Mouse (Mus musculus) midbrain, embryonic 15.5 days (tissue): ENCODE results near the gene Clec2g. TPM values are rescaled to one million over a fixed set of nuclear protein-coding genes. Genes with fewer than 3 reads are reported as not detected.

ENCODE experiments used
- microRNA-seq: library from miRNA; unstranded; fragments of <30 nt; microRNA quantifications from one replicate; pipeline ENCODE4, GENCODE M21; 2016
- polyA plus RNA-seq: library from polyadenylated mRNA; unstranded; fragments of >200 nt; fragmentation: Nextera tagmentation; extraction: Ambion mirVana; gene quantifications from 2 replicates; pipeline ENCODE4 v1.2.1, GENCODE M21; 2015

Clec2g gene
- polyA plus RNA-seq, 1 experiment from 2014 or later: not detected

Small RNA genes lying within 50 kb of the gene (microRNA-seq; reads per million reads assigned to microRNA genes)
- gene Gm27336 (not detected), gene Mir7649 (not detected)

Other genes with a start within 250 kb of the Clec2g start
- gene Klrb1, start 211.3 kb upstream of the Clec2g start, polyA plus RNA-seq: 0.82 and 0.94 TPM in 2 replicates
- gene Klrb1c, start 145.2 kb upstream of the Clec2g start, polyA plus RNA-seq: 0.12 and 0.13 TPM in 2 replicates
- gene Gm44511, start 108.1 kb upstream of the Clec2g start, polyA plus RNA-seq: not detected in 2 replicates
- not detected in 2 replicates for gene Klrb1b, start 108.0 kb upstream of the Clec2g start, polyA plus RNA-seq
- 0.06 TPM in 1 of 2 replicates, not detected in the other for gene Clec2i, start 46.8 kb upstream of the Clec2g start, polyA plus RNA-seq
- 0.51 and 0.62 TPM in 2 replicates for gene BC035044, start 43.3 kb upstream of the Clec2g start, polyA plus RNA-seq
- gene Klrb1f, start 111.5 kb downstream of the Clec2g start, polyA plus RNA-seq: 0.55 and 0.81 TPM in 2 replicates
- gene Clec2e, start 166.5 kb downstream of the Clec2g start, polyA plus RNA-seq: not detected in 2 replicates
- gene Clec2d, start 246.2 kb downstream of the Clec2g start, polyA plus RNA-seq: not detected in 2 replicates